Mouse (Mus musculus): Measurements from ENCODE around the gene Ran.
A peak's percentile ranks its signal among the peaks of the same experiment; 100 is the strongest.
"Not testable (repeated sequence)": the region's sequence is repeated elsewhere in the genome, so short reads cannot be mapped to it uniquely, and the experiment has no call there.

Gene Ran

DNA sequence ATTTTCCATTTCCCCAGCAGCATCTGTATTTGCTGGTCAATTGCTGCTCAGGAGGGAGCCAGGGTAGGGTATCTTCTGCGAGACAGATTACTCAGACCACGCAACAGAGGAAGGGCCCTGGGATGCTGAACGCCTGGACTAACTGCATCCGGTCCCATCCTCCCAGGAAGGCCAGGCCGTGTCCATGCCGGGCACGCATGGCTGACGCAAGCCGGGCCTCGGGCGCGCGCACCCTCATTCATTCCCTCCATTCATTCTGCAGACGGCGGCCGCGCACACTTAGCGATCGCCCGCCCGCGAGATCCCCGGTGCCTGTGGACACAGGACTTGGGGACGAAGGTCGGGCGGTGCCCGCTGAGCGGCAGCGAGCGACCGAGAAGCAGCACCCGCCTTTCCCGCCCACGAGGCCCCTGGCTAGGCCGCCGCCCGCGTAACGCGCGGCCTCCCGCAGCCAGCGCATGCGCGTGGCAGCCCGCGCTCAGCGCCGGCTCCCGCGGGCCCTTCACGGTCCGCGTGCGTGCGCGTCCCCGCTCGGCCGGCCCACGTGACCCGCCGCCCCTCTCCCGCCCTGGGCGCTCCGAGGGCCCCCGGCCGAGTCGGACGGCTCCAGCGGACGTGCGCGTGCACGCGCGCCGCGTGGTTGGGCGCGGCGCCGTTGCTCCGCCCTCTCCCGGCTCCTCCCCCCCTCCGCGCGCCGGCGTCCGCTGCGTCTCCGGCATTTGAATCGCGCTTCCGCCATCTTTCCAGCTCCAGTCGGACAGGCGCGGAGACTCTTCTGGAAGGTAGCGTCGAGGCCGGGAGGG lies at the start of gene Ran:
Gene Ran (plus strand): TSS at position 573 of the 803 bp plus-strand sequence.
- peak; percentile 95 for DNase-seq (ENCODE audit: low spot score)

DNA sequence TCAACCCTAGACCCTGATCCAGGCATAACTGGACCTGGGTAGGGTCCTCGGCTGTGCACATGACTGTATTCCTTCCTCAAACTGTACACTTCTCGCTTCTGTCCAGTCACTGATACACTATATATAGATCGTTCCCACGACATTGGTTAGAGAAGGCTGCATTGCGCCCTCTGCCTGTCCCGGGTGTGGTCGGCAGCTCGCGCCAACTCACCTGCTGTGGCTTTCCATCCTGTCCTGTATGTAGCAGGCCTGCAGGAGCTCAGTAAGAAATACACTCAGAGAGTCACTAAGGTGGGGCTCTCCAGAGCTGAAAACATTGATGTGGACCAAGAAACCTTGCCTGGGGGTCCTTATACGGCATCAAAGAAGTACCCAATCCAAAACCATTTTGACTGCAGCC lies 49.0 kb upstream of the Ran start:
- no peak for DNase-seq (ENCODE audit: low spot score)

DNA sequence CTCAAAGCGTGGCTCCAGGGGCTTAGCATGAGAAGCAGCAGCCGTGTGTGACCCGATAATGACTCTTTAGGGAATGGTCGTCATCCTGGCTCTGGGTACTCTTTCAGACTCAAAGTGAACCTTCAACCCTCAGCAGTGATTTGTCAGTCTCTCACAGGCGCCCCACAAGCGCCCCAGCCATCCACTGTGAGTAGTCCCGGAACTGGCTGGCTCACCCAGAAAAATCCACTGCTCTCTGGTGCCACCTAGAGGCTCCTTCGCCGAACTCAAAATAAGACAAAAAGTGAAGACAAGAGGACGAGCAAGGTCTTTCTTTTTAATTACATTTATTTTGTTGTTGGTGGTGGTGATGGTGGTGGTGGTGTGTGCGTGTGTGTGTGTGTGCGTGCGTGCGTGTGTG lies 48.6 kb upstream of the Ran start:
- peak; percentile 44 for DNase-seq (ENCODE audit: low spot score)

GRCm38 (mm10) chr5:128976266-128976665 lies 43.6 kb upstream of the Ran start:
- DNase-seq (ENCODE audit: low spot score): no peak

- not testable (repeated sequence) for DNase-seq (ENCODE audit: low spot score)
Observed at GRCm38 (mm10) chr5:128977466-128977865, 42.4 kb upstream of the Ran start.

DNA sequence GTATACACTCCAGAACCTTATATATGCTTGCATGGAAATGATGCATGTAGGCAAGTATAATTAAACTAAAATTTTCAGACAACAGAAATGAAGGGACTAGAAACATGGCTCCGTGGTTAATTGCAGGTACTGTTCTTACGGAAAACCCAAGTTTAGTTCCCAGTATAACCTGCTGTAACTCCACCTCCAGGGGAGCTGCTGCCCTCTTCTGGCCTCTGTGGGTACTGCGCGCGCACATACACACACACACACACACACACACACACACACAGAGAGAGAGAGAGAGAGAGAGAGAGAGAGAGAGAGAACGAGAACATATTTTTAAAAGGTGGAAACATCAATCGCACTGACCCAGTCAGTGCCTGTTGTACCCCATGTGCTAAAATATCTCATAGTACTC lies 40.9 kb upstream of the Ran start:
- no peak for DNase-seq (ENCODE audit: low spot score)

DNA sequence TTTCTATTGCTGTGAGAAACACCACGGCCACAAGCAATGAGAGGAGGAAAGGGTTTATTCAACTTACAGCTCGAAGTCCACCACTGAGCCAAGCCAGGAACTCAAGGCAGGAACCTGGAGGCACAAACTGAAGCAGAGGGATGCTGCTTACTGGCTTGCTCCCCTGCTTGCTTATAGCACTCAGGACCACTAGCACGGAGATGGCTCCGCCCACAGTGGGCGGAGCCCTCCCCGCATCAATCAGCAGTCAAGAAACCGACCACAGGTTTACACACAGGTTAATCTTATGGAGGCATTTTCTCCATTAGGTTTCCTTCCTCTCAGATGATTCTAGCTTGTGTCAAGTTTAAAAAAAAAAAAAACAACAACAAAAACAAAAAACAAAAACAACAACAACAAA lies 39.0 kb upstream of the Ran start:
- DNase-seq (ENCODE audit: low spot score): no peak

- DNase-seq (ENCODE audit: low spot score): peak; percentile 61
Observed at GRCm38 (mm10) chr5:128981607-128982006, 38.3 kb upstream of the Ran start.

DNA sequence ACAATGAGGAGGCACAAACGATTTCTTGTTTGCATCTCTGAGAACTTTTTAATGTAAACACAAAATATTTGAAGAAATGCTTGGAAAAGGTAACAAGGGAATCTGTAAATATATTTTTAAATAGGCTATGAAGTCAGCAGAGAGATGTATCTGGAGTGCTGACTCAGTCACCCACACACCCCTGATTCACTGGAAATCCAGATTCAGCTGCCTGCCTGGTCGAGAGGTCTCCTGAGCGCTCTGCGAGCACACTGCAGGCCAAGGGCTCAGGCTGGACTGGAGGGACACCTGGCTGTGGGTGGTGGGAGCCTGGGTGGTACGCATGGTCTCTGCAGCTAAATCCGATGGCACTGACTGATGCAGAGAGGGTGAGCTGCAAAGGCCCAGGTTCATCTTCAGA lies 35.3 kb upstream of the Ran start:
- DNase-seq (ENCODE audit: low spot score): no peak

DNA sequence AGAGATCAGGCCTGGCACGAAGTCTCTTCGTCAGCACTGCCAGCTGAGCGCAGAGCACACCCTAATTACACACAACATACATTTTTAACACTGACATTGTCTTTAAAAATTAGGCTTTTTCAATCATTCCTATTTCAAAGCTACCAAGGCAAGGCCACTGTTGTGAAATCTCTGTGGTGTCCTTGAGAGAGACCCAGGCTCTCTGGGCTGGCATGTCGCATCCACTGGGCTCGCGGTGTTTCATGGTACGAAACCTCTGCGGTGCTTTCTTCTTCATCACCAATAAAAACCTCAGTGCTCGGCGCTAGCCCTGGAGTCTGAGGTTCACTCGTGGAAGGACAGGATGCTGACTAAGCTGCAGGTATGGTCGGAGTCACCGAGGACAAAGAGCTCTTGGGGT lies 33.9 kb upstream of the Ran start:
- no peak for DNase-seq (ENCODE audit: low spot score)

DNA sequence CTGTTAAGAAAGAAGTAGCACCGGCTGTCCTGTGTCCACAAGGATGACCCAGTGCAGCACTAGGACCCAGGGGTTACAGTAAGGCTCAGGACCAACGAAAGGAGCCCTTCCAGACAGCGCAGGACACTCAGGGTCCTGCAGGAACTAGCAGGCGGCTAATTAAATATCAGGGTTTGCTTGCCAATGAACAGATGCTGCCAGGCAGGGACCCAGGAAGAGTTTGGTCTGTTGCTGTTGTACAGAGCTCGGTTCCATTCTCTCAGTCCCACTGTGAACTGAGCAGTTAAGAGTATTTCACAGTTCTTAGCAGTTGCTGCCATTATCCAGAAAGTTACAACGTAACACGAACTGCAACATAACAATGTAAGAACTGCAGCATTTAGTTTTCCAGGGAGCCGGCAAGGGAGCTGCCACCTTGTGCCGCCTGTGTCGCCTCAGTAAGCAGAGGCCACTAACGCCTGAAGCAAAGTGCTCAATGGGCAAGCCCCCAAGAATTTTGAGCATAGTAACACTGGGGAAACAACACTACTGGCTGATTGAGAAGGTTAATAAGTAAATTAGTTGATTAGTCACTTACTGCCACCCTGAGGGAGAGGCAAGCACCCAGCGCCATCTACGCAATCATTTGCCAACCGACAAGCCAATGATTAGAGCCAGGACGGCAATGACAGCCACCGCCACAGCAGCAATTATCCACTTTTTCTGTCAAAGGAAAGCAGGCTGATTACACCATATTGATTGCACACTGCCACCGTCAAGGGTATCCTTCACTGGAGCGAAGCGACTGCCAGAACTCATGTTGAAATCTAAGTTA lies 32.5 kb upstream of the Ran start:
- no peak for DNase-seq (ENCODE audit: low spot score)

DNA sequence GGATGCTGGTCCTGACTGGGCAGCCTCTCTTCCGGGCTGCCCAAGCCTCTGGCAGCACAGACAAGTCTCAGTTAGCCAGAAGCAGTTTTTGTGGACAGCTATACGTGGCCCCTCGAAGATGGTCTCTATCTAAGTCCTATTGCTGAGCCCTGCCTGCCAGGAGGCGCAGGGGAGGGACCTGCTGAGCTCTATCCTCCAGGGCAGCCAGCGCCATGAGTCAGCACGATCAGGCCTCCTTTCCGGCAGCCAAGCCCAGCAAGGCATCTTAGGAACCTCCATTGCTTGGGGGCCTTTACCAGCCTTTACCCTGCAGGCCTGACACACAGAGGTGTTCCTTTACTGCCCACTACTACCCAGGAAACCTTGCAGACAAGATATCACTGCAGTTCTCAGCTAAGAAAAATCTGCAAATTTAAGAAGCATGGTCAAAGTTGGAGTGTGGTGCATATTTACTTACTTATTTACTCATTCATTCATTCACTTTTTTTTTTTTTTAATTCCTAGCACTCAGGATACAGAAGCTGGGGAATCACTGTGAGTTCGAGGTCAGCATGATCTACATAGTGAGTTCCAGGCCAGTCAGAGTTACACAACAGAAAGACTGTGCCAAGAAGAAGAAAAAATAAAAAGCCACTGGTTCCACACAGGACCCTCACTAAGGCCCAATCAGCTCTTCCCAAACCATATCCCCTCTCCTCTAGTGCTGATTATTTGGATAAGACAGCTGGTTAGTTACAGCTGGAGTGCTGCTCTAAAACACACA lies 19.0 kb upstream of the Ran start:
- DNase-seq (ENCODE audit: low spot score): no peak

DNA sequence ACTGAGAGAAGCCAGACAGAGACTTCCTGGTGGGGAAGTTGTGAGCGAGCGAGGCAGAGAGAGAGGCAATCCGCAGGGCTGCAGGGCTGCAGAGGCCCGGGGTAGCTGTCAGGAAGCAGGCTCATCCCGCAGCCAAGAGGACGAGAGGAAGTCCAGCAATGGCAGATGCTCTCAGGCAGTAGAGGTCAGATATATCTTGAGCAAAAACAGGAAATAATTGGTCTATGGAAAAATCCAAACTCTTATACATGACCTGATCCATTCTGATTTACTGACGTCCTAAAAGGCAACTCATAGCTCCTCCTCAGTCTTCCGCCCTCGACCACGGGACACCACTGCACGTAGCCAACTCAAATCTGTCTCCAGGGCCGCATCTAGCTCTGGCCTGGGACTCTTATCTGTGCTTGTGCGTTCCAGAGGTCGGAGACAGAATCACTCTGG lies 17.3 kb upstream of the Ran start:
- DNase-seq (ENCODE audit: low spot score): no peak

- DNase-seq (ENCODE audit: low spot score): no peak
Observed at GRCm38 (mm10) chr5:129005416-129005815, 14.5 kb upstream of the Ran start.

DNA sequence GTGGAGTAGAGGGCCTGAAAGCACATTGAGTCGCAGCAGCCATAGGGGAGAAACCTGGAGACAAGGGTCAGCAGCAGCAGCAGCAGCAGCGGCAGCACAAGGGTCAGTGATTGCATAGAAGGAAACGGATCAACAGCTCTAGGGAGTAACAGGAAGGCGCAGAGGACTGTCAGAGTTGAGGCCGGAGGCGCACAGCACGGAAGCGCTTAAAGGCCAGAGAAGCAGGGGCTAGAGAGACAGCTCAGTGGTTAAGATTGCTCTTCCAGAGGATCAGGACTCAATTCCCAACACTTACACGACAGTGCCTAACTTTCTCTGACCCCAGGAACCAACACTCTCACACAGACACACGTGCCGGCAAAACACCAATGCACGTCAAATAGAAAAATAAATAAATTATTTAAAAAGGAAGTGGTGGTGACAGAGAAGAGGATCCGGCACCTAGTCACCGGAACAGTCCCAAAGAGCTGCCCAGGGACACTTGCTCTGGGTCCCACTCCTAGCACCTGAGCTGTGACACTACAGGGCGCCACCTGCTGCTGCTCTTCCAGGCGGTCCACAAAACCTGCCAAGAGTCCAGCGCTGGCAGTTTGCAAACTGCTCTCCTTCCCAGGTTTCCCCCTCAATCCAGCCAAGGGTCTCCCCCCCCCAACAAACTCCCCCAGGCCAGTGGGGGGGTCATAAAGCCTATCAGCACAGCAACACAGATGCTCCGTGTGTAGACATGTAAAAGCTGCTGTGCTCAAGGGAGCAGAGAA lies 13.7 kb upstream of the Ran start:
- DNase-seq (ENCODE audit: low spot score): no peak

GRCm38 (mm10) chr5:129007105-129007957 lies 12.5 kb upstream of the Ran start:
- DNase-seq (ENCODE audit: low spot score): no peak

GRCm38 (mm10) chr5:129008008-129008407 lies 11.9 kb upstream of the Ran start:
- DNase-seq (ENCODE audit: low spot score): no peak

DNA sequence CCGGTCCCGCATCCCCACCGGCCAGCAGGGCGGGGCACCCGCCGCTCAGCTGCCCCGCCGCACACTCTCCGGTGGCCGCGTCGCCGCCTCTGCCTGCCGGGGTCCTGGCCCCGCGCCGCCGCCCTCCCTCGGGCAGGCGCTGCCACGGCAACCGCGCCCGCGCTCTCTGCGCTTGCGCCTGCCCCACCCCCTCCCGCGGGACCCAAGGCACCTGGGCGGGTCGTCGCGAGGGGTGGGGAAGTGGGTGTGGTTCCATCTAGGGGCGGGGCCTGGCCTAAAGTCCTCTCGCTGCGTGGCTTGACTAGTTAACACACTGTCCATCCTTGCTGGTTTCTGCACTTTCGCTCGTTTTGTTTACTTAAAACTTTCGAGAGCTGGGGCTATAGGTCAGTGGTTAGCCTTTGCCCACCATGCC lies 11.4 kb upstream of the Ran start, which contains the start of gene Stx2:
Gene Stx2 (minus strand): TSS at position 163 of the 415 bp plus-strand sequence.
- DNase-seq (ENCODE audit: low spot score): peak; percentile 88

DNA sequence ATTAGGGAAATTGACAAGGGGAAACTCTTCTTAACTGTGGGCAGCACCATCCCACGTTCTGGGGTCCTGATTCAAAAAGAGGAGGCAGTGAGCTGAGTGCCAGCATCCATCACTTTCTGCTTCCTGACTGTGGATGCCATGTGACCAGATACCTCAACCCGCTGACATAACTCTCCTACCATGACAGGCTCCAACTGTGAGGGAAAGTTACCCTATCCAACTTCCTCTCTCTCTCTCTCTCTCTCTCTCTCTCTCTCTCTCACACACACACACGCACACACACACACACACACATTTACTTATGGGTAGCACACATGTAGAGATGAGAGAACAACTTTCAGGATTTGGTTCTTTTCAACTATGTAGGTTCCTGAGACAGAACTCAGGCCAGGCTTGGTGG lies 10.3 kb upstream of the Ran start:
- DNase-seq (ENCODE audit: low spot score): no peak

- DNase-seq (ENCODE audit: low spot score): no peak
Observed at GRCm38 (mm10) chr5:129010937-129011336, 8.9 kb upstream of the Ran start.

DNA sequence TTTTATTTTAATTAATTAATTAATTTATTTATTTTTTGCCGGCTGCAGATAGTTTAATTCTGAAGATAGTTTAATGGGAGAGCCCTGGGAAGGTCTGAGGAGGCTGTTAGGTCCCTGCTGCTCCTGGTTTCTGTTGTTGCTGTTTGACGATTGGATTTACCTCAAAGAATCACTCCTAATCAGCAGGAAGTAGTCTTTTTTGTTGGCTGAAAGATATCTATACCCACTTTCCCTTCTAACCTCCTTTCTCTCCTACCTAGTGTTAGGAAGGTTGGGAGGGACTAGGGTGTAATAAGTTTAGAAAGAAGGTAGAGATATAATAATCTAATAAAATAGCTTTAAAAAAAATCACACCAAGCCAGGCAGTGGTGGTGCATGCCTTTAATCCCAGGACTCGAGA lies 4.8 kb upstream of the Ran start:
- DNase-seq (ENCODE audit: low spot score): no peak

Measured in testis, postnatal 14 days (tissue).